Mouse (Mus musculus) heart, postnatal 0 days (tissue): ENCODE measurements at regions not wholly inside any gene's neighbourhood (a gene's known extent, or its start where the extent isn't known, plus 50 kb on each side); places are given as distances from the start of the nearest gene placed in this dataset.

Experiments used
- CTCF ChIP-seq: IDR thresholded peaks from 2 replicates; pipeline ENCODE4 v1.5.1; 2016; ENCODE audit warnings: antibody characterized with exemption, control low read depth, low read depth
- EP300 ChIP-seq: IDR thresholded peaks from 2 replicates; pipeline ENCODE4 v1.6.1; 2016; ENCODE audit warnings: antibody characterized with exemption, low read depth

GRCm38 (mm10) chr10:37798285-37798684 is 659.6 kb upstream of the Marcks start:
- no peak for TF ChIP-seq CTCF
- no peak for TF ChIP-seq EP300
